Mouse (Mus musculus) urinary bladder, postnatal 36 days (tissue): Measurements from ENCODE around the gene Dnah8.

Experiments
- DNase-seq, 2 experiments: peaks; one replicate each; pipeline ENCODE4 v3.0.0; 2022; ENCODE audit warnings: low spot score in 2 of 2, mixed read lengths in 1 of 2

Dnah8 gene

DNA sequence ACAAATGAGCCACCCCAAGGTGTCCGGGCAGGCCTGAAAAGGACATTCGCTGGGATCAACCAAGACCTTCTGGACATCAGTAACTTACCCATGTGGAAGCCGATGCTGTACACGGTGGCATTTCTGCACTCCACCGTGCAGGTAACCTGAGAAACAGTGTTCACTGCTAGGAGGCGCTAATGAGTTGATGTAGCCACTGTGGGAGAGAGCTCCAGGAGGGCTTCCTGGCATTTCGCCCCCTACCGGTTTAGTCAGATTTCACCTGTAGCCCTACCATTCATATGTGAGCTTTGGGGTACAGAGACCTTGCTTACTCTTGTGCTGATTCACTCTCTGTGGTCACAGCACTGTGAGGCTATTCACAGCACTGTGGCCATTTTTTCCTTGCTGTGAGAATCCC lies 195.0 kb downstream of the Dnah8 start:
- no peak for DNase-seq

DNA sequence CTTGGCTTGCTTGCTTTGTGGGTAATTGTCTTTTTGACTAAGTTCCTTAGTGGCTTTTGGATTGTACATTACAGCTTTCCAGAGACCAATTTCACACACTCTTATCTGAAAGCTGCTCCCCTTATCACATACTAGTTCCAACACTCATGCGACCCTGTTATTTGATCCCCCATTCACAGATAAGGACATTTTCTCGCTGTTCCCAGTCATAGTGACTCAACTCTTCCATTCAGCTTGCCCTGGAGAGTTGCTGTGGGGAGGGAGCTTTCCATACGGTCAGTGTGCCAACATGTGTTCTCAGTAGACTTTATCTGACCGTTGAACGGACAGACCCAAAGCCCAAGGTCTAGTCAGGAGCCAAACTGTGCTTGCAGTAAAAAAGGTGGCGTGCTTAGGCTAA lies 197.0 kb downstream of the Dnah8 start:
- no peak for DNase-seq

DNA sequence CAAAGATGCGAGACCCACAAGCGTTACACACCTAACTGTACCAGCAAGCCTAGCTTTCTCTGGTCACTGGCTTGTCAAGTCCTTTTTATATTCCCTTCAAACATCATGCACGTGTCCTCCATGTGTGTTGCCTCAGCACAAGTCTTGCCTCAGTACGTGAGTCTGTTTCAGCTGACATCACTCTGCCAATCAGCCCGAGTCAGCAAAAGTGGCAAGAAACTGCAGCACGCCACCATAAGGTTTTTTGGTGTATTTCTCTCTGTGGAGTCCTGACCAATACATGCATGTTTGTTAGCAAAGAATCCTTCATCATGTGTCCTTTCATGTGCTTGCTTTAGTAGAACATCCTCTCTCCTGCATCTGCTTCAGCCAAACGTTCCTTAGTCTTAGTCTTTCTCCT lies 200.3 kb downstream of the Dnah8 start:
- no peak for DNase-seq

DNA sequence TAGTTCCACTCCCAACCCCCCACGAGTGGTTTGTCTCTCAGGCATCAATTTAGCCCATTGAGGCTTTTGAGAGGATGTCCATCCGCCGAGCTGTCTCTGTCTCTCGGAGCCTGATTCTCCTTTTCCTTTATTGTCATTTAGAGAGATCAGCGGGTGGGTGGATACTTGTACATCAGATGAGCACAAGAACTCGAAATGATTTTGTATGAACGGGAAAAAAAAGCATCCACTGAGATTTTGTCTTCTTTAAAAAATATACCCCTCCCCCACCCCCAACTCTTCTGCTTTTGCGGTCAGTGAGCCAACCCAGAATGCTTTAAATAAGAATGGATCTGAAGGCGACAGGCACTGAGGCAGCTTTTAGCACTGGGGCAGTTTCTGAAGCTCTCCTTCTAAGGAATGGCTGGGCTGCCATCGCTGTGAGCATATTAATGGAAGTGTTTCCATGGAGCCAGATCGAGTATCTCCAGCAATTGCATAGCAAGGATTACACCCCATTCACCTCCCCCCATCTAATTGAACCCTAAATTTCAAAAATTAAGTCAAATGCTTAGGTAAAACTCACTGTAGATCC lies 201.7 kb downstream of the Dnah8 start:
- DNase-seq = no peak

DNA sequence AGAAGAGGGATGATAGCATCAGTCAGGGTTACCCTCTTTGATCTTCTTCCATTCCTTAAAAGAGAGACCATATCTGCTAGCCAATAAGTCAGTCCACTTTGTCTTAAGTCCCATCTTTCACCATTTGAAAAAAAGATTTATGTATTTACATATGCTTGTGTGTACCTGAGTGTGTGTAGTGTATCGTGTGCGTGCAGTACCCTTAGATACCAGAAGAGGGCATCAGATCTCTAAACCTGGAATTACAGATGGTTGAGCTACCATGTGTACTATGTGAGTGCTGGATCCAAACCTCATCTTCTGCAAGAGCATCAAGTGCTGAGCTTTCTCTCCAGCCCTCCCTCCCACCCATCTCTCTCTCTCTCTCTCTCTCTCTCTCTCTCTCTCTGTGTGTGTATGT lies 207.0 kb downstream of the Dnah8 start:
- DNase-seq = no peak

DNA sequence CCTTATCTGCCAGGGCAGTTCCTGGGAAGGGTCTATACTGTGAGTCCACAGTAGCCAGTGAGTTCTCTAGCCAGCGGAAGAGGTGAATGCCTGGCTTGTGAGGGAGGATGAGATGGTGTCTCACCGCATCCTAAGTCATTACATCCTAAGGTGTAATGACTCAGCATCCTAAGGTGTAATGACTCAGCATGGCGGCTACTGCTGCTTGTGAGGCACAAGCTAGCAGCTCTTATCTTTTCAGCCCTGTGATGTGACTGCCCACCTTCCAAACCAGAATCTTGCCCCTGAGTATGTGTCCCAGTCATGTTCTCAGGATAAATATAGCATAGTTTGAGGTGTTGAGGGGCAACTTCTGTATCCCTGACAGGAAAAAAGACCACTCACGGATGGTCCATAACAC lies 211.3 kb downstream of the Dnah8 start:
- no peak for DNase-seq

DNA sequence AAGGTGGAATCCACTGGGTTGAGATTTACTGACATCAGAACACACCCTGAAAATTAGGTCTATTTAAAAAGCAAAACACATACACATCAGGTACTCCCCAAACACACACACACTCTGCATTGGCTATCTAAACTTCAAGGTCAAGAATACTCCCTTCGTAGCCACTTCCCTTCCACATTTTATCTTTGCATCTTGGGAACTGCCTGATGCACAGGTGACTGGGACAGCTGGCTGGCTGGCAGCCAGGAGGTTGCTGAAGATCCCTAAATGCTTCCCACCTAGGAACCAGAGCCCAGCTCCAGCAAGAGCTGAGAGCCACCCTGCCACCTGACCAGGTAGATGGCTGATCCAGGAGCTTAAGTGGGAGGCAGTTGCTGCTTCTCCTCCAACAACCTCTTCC lies 212.9 kb downstream of the Dnah8 start:
- DNase-seq = no peak

DNA sequence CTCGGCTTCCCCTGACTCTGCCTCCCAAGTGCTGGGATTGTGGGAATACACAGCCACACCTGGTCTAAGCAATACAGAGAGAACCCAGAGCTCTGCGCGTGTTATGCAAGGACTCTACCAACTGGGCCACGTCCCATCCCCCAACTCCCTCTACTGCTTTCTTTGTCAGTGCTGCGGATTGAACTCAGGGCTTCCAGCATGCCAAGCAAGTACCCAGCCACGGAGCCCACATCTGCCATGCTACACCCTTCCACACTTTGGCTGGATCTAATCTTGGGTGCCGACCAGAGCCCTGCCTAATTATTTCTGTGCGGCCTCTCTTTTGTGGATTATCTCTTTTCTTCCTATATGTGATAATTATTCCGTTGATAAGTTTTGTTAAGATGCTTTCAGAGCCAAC lies 215.9 kb downstream of the Dnah8 start:
- no peak for DNase-seq

DNA sequence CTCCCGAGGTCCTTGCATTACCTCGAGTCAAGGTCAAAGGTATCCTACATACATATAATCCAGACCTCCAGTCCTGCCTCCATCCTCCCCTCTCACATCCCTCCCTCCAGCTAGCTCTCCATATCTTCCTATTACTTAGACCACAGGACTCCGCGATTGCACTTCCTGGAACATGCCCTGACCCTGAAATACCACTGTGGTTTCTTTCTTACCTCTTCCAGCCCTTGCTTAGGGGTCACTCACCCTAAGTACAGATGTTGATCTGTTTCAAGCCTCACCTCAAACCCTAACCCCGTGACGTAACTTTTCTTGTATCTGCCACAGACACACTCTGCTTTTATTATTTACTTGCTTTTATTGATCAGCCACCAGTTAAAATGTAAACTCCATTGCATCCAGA lies 218.2 kb downstream of the Dnah8 start:
- DNase-seq = no peak

DNA sequence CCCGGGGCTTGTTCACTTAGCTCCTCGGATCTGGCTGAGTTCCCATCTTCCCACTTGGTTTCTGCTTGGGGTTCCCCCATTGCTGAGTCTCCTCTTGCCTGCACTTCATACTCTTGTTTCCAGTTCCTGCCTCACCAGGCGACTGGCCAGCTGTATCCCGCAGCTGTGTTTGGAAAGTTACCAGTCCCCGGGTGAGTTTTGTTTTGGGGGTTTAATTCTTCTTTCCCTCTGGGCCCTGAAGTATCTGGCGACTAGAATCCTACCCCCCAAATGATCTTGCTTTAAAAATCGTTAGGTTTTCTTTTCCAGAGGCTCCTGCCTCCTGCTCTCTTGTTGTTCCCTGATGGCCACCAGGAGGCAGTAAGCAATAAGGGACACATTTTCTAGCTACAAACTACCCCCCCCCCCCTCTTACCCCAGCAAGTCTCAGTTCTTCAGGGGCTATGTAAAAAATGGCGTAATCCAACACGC lies 220.2 kb downstream of the Dnah8 start:
- DNase-seq = no peak

DNA sequence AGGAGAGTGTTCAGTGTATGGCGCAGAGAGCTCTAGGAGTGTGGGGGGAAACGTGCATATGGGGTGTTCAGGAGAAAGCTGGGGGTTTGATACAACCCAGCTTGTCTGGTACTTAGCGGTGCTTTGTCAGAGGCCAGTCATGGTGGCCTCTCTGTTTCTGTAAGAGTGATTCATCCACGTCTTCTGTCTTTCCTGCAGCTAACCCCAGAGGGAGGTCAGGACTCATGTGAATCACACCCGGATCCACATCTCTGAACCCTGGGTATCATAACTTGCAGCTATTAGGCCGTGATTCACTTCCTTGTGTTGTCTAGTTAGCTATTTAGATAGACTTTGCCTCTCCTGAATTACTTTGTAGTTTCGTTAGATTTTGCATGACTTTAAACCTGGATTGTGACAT lies 223.3 kb downstream of the Dnah8 start:
- DNase-seq = no peak

DNA sequence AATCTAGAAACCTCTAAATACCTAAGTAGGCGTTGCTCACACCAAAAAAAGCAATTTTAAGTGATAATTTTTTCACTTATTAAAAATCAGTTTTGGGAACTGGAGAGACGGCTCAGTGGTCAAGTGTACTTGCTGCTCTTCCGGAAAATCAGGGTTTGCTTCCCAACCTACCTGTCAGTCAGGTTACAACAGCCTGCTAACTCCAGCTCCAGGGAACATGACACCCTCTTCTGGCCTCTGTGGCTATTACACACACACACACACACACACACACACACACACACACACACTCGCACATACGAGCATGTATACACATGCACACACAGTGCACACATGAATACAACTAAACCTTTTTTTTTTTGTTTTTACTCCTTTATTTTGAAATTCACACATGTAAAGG lies 223.9 kb downstream of the Dnah8 start:
- no peak for DNase-seq

DNA sequence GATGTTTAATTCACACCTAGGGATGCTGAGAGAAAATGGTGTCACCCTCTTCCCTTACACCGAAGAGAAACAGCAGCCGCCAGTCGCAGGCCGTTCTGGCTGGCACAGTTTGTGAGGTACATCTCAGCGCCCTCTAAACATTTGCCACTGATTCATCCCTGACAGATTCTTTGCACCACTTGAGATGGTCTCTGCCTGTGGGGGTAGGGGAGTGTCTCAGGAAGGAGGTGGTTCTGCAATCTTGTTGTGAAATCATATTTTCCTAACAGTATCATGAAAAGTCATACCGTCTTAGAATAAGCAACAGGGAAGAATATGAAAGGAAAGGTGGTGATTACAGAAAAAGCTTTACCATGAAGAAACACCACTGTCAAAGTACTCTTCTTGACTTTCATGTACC lies 224.7 kb downstream of the Dnah8 start:
- no peak for DNase-seq

DNA sequence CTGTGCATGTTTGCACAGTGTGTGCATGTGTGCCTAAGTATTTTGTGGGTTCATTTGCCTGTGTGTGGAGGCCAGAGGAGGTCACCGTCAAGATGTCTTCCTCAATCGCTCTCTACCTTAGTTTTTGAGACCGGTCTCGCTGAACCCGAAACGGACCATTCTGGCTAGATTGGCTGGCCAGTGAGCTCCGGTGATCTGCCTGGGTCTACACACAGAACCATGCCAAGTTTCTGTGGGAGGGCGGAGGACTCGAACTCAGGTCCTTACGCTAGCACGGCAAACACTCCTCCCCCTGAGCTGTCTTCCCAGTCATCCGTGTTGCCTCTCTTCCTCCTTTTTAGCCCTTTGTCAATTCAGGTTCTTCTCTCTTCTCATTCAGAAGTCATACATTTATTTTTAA lies 225.7 kb downstream of the Dnah8 start:
- DNase-seq = no peak

DNA sequence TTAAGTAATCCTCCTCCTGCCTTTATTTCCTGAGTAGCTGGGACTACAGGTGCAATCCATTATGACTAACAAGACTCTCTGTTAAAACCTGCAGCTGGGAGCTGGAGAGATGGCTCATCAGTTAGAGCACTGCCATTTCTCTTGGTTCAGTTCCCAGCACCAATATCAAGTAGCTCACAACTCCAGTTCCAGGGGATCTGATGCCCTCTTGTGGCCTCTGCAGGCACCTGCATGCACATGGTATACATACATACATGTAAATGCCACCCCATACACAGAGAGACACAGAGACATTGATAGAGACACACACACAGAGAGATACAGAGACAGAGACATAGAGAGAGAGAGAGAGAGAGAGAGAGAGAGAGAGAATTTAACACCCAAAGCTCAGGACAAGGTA lies 228.2 kb downstream of the Dnah8 start:
- DNase-seq = no peak

DNA sequence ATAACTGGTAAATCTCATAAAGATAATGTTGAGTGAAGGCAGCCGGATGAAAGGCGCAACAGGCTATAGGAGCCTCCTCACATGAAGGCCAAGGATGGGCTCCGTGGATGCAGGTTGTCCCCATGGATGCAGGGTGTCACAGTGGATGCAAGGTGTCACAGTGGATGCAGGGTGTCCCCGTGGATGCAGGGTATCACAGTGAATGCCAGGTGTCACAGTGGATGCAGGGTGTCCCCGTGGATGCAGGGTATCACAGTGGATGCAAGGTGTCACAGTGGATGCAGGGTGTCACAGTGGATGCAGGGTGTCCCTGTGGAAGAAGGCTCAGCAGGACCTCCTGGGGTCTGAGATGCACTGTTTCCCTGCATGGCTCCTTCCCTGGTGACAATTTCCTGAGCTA lies 233.2 kb downstream of the Dnah8 start:
- no peak for DNase-seq

DNA sequence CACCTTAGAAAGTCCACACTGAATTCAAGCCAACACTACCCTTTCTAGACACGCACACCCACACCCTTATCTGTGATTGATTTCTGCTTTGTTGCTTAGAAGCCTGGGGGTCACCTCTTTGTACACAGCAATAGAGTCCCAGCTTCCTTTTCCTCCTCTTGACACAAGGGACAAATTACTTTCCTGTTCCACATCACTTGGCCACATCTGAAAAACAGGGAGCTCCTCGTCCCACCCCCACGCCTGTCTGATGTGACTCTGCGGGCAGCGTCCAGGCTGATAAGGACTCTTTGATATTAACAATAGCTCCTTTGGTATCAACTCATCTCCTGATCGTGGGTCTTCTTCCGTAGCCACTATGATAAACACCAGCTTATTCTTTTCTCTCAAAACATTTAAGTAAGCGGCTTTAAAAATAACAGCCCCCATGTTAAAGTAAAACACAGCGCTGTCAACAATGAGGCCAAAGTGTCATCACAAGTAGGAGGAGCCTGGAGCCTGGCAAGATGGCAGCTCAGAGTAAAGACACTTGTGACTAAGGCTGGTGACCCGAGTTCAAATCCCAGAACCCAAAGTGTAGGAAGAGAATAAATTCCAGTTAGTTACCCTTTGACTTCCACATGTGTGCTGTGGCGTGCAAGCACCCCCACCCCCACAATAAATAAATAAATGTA lies 234.6 kb downstream of the Dnah8 start:
- DNase-seq = no peak

DNA sequence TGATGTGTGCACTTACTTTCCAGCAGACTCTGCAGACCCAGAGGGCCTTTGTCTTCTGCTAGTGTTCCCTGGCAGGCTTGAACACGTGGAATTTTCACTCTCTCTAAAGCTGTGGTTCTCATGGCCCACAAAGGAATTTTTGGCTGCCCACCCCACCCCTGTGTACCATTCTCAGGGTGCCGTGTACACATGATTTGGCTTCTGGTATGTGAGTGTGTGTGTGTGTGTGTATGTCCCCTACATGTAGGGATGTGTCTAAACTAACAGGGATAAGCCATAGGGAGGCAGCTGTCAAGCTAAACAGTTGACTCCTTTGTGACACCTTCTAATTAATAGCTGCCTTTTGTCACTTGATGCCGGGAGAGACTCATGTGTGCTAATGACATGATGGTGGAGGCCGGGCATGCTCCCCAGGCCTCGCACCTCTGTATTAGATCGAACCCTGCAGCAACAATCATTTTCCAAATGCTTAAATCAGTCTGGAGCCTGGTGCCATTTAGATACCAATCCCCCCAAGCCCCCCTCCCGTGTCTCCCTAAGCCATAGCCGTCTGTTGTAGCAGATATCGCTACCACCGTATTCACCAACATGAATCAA lies 235.9 kb downstream of the Dnah8 start:
- DNase-seq = no peak

DNA sequence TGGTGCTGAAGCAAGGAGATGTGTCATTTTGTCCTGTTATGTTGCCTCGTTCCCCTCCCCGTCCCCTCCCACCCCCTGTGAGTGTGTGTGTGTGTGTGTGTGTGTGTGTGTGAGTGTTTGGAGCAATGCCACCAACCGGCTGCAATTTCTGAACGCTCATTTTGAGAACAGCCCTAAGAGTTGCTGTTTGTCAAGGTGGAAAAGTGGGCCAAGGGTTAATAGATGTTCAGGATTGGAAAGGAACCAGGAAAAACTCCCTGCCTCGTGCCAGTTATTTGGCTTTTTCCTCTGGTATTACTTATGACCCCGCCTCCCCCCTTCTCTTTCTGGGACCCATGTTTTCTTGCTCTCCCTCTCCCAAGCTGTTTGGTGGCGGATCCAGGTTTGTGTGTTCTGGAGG lies 236.5 kb downstream of the Dnah8 start:
- DNase-seq = no peak

DNA sequence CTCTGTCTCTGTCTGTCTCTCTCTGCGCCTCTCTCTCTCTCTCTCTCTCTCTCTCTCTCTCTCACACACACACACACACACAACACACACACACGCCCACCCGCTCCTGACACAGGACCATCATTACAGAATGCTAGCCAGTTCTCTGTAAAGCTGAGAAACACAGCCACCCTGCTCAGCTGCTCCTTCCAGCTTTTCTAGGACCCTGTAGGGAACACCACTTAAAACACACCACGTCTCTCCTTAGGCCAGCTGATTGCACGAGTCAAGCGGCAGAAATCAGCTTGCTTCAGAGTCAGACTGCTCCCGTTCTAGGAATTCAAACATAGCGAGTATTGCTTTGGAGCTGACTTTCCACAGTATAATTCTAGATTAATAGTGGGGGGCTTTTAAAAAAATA lies 242.1 kb downstream of the Dnah8 start:
- DNase-seq = no peak

DNA sequence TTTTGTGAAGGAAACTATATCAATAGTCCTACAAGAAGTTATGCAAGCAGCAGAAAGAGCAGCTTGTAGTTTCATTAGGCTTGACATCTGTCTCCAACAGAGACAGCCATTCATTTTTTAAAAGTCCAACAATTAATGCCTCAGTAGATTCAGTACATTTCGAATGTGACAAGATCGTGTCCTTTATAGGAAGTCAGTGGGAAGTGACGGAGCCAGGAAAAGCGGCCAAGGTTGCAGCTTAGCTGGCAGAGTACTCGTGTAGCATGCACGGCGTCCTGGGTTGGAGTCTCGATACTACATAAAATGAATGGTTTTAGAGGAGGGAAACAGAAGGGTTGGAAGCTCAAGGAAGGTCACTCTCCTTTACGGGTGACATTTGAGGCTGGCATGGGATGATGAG lies 242.8 kb downstream of the Dnah8 start:
- DNase-seq = no peak

DNA sequence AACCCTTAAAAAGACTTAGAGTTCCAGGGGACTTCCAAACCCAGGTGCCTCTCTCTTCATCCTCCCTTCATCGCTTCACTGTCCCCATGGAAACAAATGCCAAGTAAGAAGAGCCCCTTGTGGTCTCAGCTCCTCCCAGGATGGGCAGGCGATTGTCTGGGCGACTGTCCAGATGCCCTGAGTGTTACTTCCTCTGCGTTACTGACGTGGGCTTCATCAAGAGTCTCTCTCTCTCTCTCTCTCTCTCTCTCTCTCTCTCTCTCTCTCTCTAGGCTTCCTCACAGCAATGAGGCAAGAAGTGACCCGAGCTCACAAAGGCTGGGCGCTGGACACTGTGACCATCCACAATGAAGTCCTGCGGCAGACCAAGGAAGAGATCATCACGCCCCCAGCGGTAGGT lies 246.9 kb downstream of the Dnah8 start:
- no peak for DNase-seq

DNA sequence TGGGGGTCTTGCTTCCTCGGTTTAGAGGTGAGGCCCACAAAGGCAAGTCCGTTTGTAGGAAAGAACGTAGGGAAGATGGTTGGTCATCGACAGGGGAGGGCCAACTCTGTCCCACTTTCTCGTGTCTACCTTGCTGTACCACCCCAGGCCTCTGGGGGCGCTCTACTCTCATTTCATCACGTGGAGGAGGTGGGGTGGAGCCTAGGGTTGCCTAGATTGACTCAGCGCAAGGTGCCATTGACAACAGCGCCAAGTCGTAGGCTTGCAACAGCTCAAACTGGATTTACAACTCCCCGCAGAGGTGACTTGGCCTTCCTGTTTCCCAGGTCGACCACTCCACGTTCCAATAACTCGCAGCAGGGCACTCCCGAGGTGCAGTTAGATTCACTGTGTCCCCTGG lies 250.1 kb downstream of the Dnah8 start:
- no peak for DNase-seq

DNA sequence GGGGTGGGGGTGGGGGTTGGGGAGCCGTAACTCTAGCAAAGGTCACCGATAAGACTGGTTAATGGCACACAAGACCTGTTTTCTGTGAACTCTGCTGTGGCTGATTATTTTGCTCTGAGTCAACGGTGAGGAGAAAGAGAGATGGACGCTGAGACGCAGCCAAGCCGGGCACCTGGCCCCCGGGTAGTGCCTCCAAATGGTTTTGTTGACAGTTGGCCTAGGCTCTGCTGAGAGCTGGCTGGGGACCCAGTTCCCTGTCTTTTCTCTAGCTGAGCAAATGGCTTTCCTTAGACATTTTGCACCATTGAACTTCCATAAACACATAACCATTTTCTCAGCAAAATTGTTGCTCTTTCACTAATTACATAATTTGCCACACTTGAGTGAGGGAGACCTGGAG lies 253.3 kb downstream of the Dnah8 start:
- DNase-seq = peak in 1 of 2 experiments; percentile 26
